Mouse (Mus musculus) bone marrow macrophage, adult 2 months (primary cell): ENCODE measurements around the gene Antxr1.

Experiments
- CTCF ChIP-seq: IDR thresholded peaks from 2 replicates; pipeline ENCODE4 v1.5.1; 2012; ENCODE audit warnings: low read depth, mild to moderate bottlenecking, low read length, moderate library complexity
- POLR2A ChIP-seq: IDR thresholded peaks from 2 replicates; pipeline ENCODE4 v1.6.1; 2012; ENCODE audit warnings: mild to moderate bottlenecking, low read depth, low read length, borderline replicate concordance

GRCm38 (mm10) chr6:87085026-87085425 lies 250.6 kb downstream of the Antxr1 start:
- TF ChIP-seq CTCF (no peak), POLR2A (no peak)
